Mouse (Mus musculus): ENCODE data around the gene Ptger4. TPM values are rescaled to one million over a fixed set of nuclear protein-coding genes. Genes with fewer than 3 reads are reported as not detected.
"Not testable (repeated sequence)": the region's sequence is repeated elsewhere in the genome, so short reads cannot be mapped to it uniquely, and the experiment has no call there.

The Ptger4 gene
- polyA plus RNA-seq, 1 experiment from 2014 or later, result 2.4 TPM

DNA sequence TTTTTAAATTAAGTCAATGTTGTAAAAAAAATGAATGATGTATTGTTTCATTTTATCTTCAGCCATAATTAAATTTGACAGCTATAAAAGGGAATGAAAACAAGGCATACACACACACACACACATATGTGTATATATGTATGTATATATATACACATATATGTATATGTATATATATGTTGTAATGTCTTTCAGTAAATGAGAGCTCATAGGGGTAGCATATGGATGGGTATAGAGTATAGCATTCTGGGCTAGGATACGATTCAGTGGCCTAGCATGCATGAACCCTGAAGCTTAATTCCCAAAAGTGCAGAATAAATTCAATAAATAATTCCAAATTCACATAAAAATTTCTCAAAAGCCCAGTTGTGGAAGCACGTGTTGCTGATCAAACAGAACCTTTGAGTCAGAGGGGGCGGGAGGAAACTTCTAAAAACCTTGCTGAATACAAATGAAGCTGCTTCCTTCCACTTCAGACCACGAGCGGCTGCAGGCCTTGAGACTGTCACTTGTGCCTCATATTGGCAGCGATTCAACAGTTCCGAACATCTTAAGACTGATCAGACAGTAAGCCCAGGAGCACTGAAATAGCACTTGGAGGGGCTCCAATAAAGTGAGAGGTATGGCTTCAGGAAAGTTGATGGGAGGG lies 6.9 kb downstream of the Ptger4 start:
- H3K36me3 ChIP-seq, result no peaks in the 10 kb centered on the region
- no peak overlapping the region for H3K27ac ChIP-seq (replicated peaks)
- WGBS, result 52% methylated on average over 7 of the region's 7 CpGs
- no peak for ATAC-seq (ENCODE audit: extremely low read depth, insufficient number of reproducible peaks, low FRiP score, low TSS enrichment)
- H3K27me3 ChIP-seq (replicated peaks), result peaks cover 11% of the 10 kb centered on the region
- no peak overlapping the region for H3K4me3 ChIP-seq
- H3K4me2 ChIP-seq, result no peak overlapping the region
- no peak overlapping the region for H3K9ac ChIP-seq
- H3K4me1 ChIP-seq, result peaks cover 31% of the 10 kb centered on the region
- no peaks in the 10 kb centered on the region for H3K9me3 ChIP-seq

DNA sequence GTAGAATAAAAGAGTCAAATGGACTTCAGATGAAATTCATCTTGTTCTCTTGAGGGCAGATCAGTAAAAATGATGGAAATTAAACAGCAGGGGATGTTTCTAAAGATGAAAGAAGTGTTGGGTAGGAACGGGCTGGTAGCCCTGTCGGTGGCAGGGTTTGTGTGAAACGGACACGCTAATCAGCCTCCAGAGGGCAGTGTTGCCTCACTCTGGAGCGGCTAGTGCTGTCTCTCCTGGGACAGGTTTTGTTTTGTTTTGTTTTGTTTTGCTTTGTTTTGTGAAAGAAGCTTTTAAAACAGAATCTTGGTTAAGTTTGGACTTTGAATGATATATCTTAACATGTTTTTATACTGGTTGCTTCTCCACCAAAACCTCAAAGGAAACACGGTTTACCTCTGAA lies 7.4 kb downstream of the Ptger4 start:
- no peak overlapping the region for H3K9ac ChIP-seq
- H3K36me3 ChIP-seq, result no peaks in the 10 kb centered on the region
- H3K27ac ChIP-seq (replicated peaks), result no peak overlapping the region
- peaks cover 7% of the 10 kb centered on the region for H3K27me3 ChIP-seq (replicated peaks)
- 16% methylated on average over 6 of the region's 6 CpGs for WGBS
- no peak for ATAC-seq (ENCODE audit: extremely low read depth, insufficient number of reproducible peaks, low FRiP score, low TSS enrichment)
- no peak overlapping the region for H3K4me3 ChIP-seq
- H3K9me3 ChIP-seq, result no peaks in the 10 kb centered on the region
- H3K4me1 ChIP-seq, result peaks cover 27% of the 10 kb centered on the region
- peak overlapping the region; percentile 21; the same call in 1 of the 2 replicates for H3K4me2 ChIP-seq

DNA sequence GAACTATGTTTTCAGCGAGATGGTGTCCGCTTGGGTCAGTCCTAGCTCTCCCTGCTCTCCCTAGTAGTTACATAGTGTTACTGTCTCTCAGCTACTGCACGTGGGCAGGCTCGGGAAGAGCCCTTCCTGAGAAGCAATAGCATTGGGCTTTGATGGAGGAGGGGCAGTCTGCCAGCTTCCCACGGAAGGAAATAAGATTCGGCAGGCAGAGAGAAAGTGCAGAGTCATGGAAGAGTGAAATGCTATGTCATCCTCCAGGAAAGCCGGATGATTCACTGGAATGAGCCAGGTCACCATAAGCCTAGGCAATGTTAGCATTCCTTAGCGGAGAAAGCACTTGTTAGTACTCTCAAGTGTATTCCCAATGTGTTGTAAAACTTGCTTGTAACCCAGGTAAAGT lies 8.5 kb downstream of the Ptger4 start:
- Histone ChIP-seq H3K36me3 (no peaks in the 10 kb centered on the region), H3K9ac (no peak overlapping the region), H3K4me3 (no peak overlapping the region), H3K9me3 (no peaks in the 10 kb centered on the region), H3K4me2 (peak overlapping the region; percentile 45), H3K4me1 (peaks cover 27% of the 10 kb centered on the region), H3K27me3 (replicated peaks) (no peaks in the 10 kb centered on the region), H3K27ac (replicated peaks) (no peak overlapping the region)
- peak; percentile 40; the same call in 1 of the 2 replicates for ATAC-seq (ENCODE audit: extremely low read depth, insufficient number of reproducible peaks, low FRiP score, low TSS enrichment)
- WGBS, result 35% methylated on average over 8 of the region's 8 CpGs

DNA sequence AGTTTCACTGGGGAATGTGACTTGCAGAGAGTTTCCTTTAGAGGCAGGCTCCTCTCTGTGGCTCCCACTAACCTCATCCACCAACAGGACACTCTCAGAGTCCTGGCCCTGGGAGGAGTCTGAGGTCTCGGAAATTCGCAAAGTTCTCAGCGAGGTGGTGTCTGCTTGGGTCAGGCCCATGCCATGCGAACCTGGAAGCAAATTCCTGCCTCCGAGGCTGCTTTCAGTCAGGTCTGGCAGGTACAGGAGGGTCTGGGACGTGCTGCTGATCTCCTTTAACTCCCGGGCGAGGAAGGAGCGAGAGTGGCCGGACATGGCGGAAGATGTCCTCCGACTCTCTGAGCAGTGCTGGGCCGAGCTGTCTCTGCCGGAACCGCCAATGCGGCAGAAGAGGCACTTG lies 9.3 kb downstream of the Ptger4 start:
- H3K9me3 ChIP-seq, result no peaks in the 10 kb centered on the region
- no peaks in the 10 kb centered on the region for H3K27me3 ChIP-seq (replicated peaks)
- H3K36me3 ChIP-seq, result no peaks in the 10 kb centered on the region
- H3K4me2 ChIP-seq, result no peak overlapping the region
- H3K27ac ChIP-seq (replicated peaks), result no peak overlapping the region
- no peak for ATAC-seq (ENCODE audit: extremely low read depth, insufficient number of reproducible peaks, low FRiP score, low TSS enrichment)
- no peak overlapping the region for H3K9ac ChIP-seq
- H3K4me1 ChIP-seq, result peaks cover 25% of the 10 kb centered on the region
- no peak overlapping the region for H3K4me3 ChIP-seq
- 77% methylated on average over 16 of the region's 16 CpGs for WGBS

DNA sequence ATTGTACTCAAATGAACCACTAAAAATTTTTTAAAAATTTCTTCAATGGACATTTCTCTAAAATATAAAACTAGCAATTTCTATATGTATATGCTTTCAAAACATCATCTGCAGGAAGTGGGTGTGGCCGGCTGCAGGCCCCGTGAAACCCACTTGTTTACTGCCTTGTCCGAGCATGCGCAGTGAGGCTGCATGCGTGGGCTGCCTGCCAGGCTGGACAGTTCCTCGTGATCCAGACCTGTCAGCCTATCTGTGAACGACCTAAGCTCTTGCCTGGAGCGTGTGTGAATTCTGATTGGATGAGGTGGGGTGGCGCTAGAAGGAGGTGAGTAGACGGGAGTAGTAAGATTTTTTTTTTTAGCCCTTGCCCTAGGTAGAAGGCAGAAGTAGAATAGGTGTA lies 13.2 kb downstream of the Ptger4 start:
- not testable (repeated sequence) for H3K36me3 ChIP-seq; H3K9ac ChIP-seq; H3K4me3 ChIP-seq; H3K9me3 ChIP-seq; H3K27me3 ChIP-seq (replicated peaks); ATAC-seq (ENCODE audit: extremely low read depth, insufficient number of reproducible peaks, low FRiP score, low TSS enrichment); H3K4me2 ChIP-seq; H3K27ac ChIP-seq (replicated peaks); H3K4me1 ChIP-seq
- WGBS, result 75% methylated on average over 10 of the region's 10 CpGs

DNA sequence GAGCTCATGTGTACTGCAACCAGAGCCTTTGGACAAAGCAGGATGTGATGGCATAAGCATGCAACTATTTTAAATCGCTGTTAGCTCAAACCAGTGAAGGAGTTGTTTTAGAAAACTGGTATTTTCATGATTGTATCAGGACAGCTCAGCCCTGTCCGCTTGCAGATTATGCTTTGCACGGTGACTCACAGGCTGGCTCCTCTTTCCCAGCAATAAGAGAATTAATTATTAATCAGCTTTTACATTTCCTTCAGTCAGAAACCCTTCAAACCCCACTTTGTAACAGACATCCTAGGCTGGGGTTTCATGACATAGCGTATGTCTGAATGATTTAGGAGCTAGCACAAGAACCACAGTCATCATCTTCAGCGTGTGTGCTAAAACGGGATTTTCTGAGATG lies 23.5 kb downstream of the Ptger4 start:
- WGBS, result 89% methylated on average over 6 of the region's 6 CpGs

DNA sequence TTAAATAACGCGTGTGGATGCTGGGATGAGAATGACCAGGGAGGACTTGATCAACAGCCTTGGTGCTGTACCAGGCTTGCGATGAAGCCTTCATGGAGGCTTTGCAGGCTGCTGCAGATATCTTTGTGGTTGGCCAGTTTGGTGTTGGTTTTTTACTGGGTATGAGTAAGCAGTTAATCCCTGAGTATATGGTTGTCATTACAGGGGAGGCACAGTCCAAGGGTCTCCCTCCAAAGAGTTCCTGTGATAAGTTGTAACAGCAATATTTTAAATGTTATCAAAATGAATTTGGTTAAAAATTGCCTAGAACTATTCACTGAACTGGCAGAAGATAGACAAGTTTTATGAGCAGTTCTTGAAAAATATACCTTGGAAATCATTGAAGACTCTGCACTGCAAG lies 34.9 kb downstream of the Ptger4 start:
- Histone ChIP-seq H3K4me2 (no peak overlapping the region), H3K4me3 (no peak overlapping the region), H3K27me3 (replicated peaks) (no peaks in the 10 kb centered on the region), H3K9me3 (no peaks in the 10 kb centered on the region), H3K9ac (no peak overlapping the region), H3K36me3 (peaks cover 11% of the 10 kb centered on the region; the same call in 1 of the 2 replicates), H3K4me1 (peaks cover 14% of the 10 kb centered on the region), H3K27ac (replicated peaks) (no peak overlapping the region)
- no peak for ATAC-seq (ENCODE audit: extremely low read depth, insufficient number of reproducible peaks, low FRiP score, low TSS enrichment)
- 94% methylated on average over 3 of the region's 3 CpGs for WGBS

More for the DNA sequence above, 23.5 kb downstream of the Ptger4 start:
- Histone ChIP-seq H3K4me1 (no peaks in the 10 kb centered on the region), H3K9ac (no peak overlapping the region), H3K4me3 (no peak overlapping the region), H3K27ac (replicated peaks) (no peak overlapping the region), H3K36me3 (peaks cover 27% of the 10 kb centered on the region), H3K27me3 (replicated peaks) (no peaks in the 10 kb centered on the region), H3K9me3 (no peaks in the 10 kb centered on the region), H3K4me2 (no peak overlapping the region)
- ATAC-seq (ENCODE audit: extremely low read depth, insufficient number of reproducible peaks, low FRiP score, low TSS enrichment), result no peak

DNA sequence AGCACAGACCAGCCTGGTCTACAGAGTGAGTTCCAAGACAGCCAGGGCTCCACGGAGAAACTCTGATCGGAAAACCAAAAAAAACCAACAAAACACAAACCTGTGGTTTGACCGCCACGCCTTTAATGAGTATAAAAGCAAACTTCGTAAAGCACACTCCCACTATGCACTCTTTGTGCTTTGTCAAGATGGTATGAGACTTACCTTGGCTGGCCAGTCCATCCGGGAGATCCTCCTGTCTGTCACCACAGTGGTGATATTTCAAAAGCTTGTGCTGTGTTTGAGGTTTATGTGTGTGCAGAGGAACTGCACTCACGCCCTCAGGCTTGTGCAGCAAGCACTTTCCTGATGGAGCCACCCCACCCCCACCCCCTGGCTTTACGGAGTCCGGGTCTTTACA lies 38.8 kb downstream of the Ptger4 start:
- no peaks in the 10 kb centered on the region for H3K9me3 ChIP-seq
- peaks cover 15% of the 10 kb centered on the region for H3K36me3 ChIP-seq
- WGBS, result 85% methylated on average over 9 of the region's 9 CpGs
- no peak overlapping the region for H3K9ac ChIP-seq
- ATAC-seq (ENCODE audit: extremely low read depth, insufficient number of reproducible peaks, low FRiP score, low TSS enrichment), result no peak
- no peak overlapping the region for H3K27ac ChIP-seq (replicated peaks)
- H3K4me1 ChIP-seq, result 0 out of 2 replicates have a peak, but pooled peaks cover 3% of the 10 kb centered on the region
- H3K4me2 ChIP-seq, result no peak overlapping the region
- no peak overlapping the region for H3K4me3 ChIP-seq
- no peaks in the 10 kb centered on the region for H3K27me3 ChIP-seq (replicated peaks)

DNA sequence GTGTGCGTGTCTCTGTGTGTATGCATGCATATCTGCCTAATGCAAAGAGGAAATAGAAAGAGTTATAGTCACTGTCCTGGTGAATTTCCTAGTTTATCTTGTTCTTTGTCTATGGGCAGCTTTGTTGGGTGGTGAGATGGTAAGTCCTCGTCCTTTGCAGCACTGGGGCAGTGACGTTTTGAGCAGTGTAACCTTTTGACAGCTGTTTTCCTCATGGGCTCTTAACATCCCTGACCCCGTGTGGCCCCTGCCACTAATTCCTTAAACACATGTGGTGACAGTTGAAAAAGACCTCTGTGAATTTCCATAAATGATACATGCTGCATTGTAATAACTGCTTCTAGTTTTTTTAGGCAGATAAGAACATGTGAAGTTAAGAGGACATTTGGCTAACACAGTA lies 47.3 kb downstream of the Ptger4 start:
- Histone ChIP-seq H3K9ac (no peak overlapping the region), H3K4me1 (peaks cover 40% of the 10 kb centered on the region), H3K4me2 (no peak overlapping the region), H3K36me3 (peaks cover 19% of the 10 kb centered on the region), H3K9me3 (no peaks in the 10 kb centered on the region), H3K27ac (replicated peaks) (peak overlapping the region; percentile 37), H3K27me3 (replicated peaks) (no peaks in the 10 kb centered on the region), H3K4me3 (no peak overlapping the region)
- 43% methylated on average over 4 of the region's 4 CpGs for WGBS
- no peak for ATAC-seq (ENCODE audit: extremely low read depth, insufficient number of reproducible peaks, low FRiP score, low TSS enrichment)

DNA sequence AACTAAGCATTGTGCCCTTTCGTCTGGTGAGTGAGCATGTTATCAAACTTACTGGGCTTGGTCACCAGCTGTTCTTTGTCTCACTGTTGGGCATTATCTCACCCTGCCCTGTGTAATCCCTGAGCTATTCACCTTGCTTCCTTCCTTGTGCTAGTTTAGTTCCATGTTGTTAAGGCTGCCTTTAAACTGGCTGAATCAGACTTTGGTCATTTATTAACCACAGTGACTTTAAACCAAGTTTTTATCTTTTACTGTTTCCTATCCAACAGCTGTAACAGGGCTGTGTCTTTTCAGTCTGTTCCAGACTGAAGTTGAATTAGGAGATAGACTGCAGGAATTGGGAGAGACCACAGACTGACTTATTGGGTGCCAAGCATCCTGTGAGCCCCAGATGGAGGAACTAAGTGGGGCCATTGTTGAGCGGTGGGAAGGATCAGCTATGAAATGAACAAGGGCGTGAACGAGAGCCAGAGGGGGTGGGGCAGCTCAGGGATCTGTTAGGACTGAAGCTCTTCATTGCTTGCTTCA lies 47.9 kb downstream of the Ptger4 start:
- Histone ChIP-seq H3K36me3 (peaks cover 22% of the 10 kb centered on the region), H3K9me3 (no peaks in the 10 kb centered on the region), H3K27me3 (replicated peaks) (no peaks in the 10 kb centered on the region), H3K4me1 (peaks cover 40% of the 10 kb centered on the region), H3K9ac (no peak overlapping the region), H3K27ac (replicated peaks) (peak overlapping the region; percentile 37), H3K4me2 (no peak overlapping the region), H3K4me3 (no peak overlapping the region)
- 32% methylated on average over 4 of the region's 4 CpGs for WGBS
- ATAC-seq (ENCODE audit: extremely low read depth, insufficient number of reproducible peaks, low FRiP score, low TSS enrichment), result no peak

DNA sequence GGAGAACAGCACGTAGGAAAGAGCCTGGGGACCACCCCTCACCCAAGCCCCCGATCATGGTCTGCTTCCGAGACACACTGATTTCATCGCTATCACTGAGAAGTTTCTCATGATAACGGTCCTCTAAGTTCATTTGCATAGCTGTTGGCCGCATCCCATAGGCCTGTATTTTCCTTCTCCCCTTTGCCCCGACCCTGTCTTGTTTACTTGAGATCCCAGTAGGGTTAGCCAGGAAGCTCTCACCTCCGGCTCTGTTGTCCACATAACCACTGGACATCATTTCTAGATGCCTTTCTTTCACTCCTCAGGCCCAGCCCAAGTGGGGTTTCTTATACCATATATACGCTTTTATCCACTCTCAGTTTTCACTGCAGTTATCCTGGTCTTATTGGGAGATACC lies 49.1 kb downstream of the Ptger4 start:
- no peak overlapping the region for H3K4me3 ChIP-seq
- no peak overlapping the region for H3K9ac ChIP-seq
- peaks cover 29% of the 10 kb centered on the region for H3K36me3 ChIP-seq
- H3K27ac ChIP-seq (replicated peaks), result 0 out of 2 replicates have a peak overlapping the region, but pooled peaks have one; percentile 3
- no peak for ATAC-seq (ENCODE audit: extremely low read depth, insufficient number of reproducible peaks, low FRiP score, low TSS enrichment)
- peaks cover 40% of the 10 kb centered on the region for H3K4me1 ChIP-seq
- no peaks in the 10 kb centered on the region for H3K9me3 ChIP-seq
- H3K27me3 ChIP-seq (replicated peaks), result no peaks in the 10 kb centered on the region
- WGBS, result 67% methylated on average over 9 of the region's 9 CpGs
- H3K4me2 ChIP-seq, result no peak overlapping the region

DNA sequence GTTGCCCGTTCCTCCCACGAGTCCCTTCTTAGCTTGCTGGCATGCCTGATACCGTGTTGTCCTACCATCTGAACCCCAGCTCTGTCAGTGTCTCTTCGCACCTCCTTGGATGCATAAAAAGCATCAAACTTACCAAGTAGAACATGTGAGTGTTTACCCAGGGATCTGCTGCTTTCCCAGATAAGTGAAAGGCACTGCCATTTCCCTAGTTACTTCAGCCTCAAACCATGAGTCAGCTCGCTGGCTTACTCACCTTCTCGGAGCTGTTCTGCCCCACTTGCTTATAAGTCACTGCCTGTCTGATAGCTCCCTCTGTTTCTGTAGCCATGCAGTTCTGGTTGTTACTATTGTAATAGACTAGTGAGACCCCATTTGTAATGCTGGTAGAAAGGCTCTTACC lies 49.5 kb downstream of the Ptger4 start:
- no peak overlapping the region for H3K4me3 ChIP-seq
- H3K27ac ChIP-seq (replicated peaks), result 0 out of 2 replicates have a peak overlapping the region, but pooled peaks have one; percentile 3
- no peak for ATAC-seq (ENCODE audit: extremely low read depth, insufficient number of reproducible peaks, low FRiP score, low TSS enrichment)
- no peaks in the 10 kb centered on the region for H3K27me3 ChIP-seq (replicated peaks)
- H3K4me1 ChIP-seq, result peaks cover 40% of the 10 kb centered on the region
- no peak overlapping the region for H3K9ac ChIP-seq
- H3K4me2 ChIP-seq, result no peak overlapping the region
- WGBS, result 61% methylated on average over 6 of the region's 6 CpGs
- H3K36me3 ChIP-seq, result peaks cover 29% of the 10 kb centered on the region
- H3K9me3 ChIP-seq, result no peaks in the 10 kb centered on the region

Data from heart, embryonic 13.5 days (tissue).